Mouse (Mus musculus): ENCODE measurements around the gene Fdps. TPM values are rescaled to one million over a fixed set of nuclear protein-coding genes. Genes with fewer than 3 reads are reported as not detected.

The Fdps gene
- polyA plus RNA-seq, 1 experiment from 2014 or later, result 284 TPM

- Histone ChIP-seq H3K36me3 (no peaks in the 10 kb centered on the region), H3K27me3 (no peaks in the 10 kb centered on the region), H3K4me3 (peak overlapping the region; percentile 30; the same call in 1 of the 2 replicates), H3K9me3 (replicated peaks) (no peaks in the 10 kb centered on the region), H3K9ac (peak overlapping the region; percentile 42; the same call in 1 of the 2 replicates), H3K4me1 (peaks cover 7% of the 10 kb centered on the region), H3K4me2 (replicated peaks) (peak overlapping the region; percentile 61), H3K27ac (no peak overlapping the region)
- WGBS, result 46% methylated on average over 4 of the region's 4 CpGs
- ATAC-seq (ENCODE audit: low FRiP score), result no peak
Measured at GRCm38 (mm10) chr3:89131816-89132215, 30.1 kb upstream of the Fdps start.

- peaks cover 7% of the 10 kb centered on the region for H3K4me1 ChIP-seq
- no peak for ATAC-seq (ENCODE audit: low FRiP score)
- 93% methylated on average over 3 of the region's 3 CpGs for WGBS
- no peak overlapping the region for H3K4me2 ChIP-seq (replicated peaks)
- no peaks in the 10 kb centered on the region for H3K36me3 ChIP-seq
- H3K4me3 ChIP-seq, result no peak overlapping the region
- no peaks in the 10 kb centered on the region for H3K9me3 ChIP-seq (replicated peaks)
- no peak overlapping the region for H3K9ac ChIP-seq
- no peak overlapping the region for H3K27ac ChIP-seq
- no peaks in the 10 kb centered on the region for H3K27me3 ChIP-seq
Measured at GRCm38 (mm10) chr3:89129908-89130307, 28.1 kb upstream of the Fdps start.

- H3K9me3 ChIP-seq (replicated peaks), result no peaks in the 10 kb centered on the region
- no peak for ATAC-seq (ENCODE audit: low FRiP score)
- H3K9ac ChIP-seq, result no peak overlapping the region
- H3K4me2 ChIP-seq (replicated peaks), result no peak overlapping the region
- no peaks in the 10 kb centered on the region for H3K36me3 ChIP-seq
- H3K4me3 ChIP-seq, result no peak overlapping the region
- WGBS, result 85% methylated on average over 3 of the region's 3 CpGs
- no peaks in the 10 kb centered on the region for H3K27me3 ChIP-seq
- H3K4me1 ChIP-seq, result no peaks in the 10 kb centered on the region
- H3K27ac ChIP-seq, result no peak overlapping the region
Measured at GRCm38 (mm10) chr3:89125981-89126380, 24.2 kb upstream of the Fdps start.

GRCm38 (mm10) chr3:89124241-89124640 lies 22.5 kb upstream of the Fdps start:
- Histone ChIP-seq H3K4me2 (replicated peaks) (no peak overlapping the region), H3K36me3 (no peaks in the 10 kb centered on the region), H3K4me3 (no peak overlapping the region), H3K9ac (no peak overlapping the region), H3K27ac (no peak overlapping the region), H3K9me3 (replicated peaks) (no peaks in the 10 kb centered on the region), H3K4me1 (no peaks in the 10 kb centered on the region), H3K27me3 (no peaks in the 10 kb centered on the region)
- ATAC-seq (ENCODE audit: low FRiP score), result no peak
- 87% methylated on average over 3 of the region's 3 CpGs for WGBS

GRCm38 (mm10) chr3:89123313-89123712 lies 21.6 kb upstream of the Fdps start:
- H3K9me3 ChIP-seq (replicated peaks), result no peaks in the 10 kb centered on the region
- WGBS, result 72% methylated on average over 2 of the region's 2 CpGs
- no peak for ATAC-seq (ENCODE audit: low FRiP score)
- H3K4me1 ChIP-seq, result no peaks in the 10 kb centered on the region
- H3K4me2 ChIP-seq (replicated peaks), result no peak overlapping the region
- H3K27ac ChIP-seq, result no peak overlapping the region
- no peak overlapping the region for H3K9ac ChIP-seq
- H3K36me3 ChIP-seq, result no peaks in the 10 kb centered on the region
- no peak overlapping the region for H3K4me3 ChIP-seq
- H3K27me3 ChIP-seq, result no peaks in the 10 kb centered on the region

GRCm38 (mm10) chr3:89115522-89115921 lies 13.8 kb upstream of the Fdps start:
- WGBS, result 0% methylated on average over 2 of the region's 2 CpGs
- Histone ChIP-seq H3K4me3 (no peak overlapping the region), H3K4me2 (replicated peaks) (no peak overlapping the region), H3K36me3 (no peaks in the 10 kb centered on the region), H3K9ac (no peak overlapping the region), H3K9me3 (replicated peaks) (no peaks in the 10 kb centered on the region), H3K4me1 (no peaks in the 10 kb centered on the region), H3K27ac (no peak overlapping the region), H3K27me3 (no peaks in the 10 kb centered on the region)
- no peak for ATAC-seq (ENCODE audit: low FRiP score)

- no peaks in the 10 kb centered on the region for H3K36me3 ChIP-seq
- 94% methylated on average over 4 of the region's 4 CpGs for WGBS
- H3K4me3 ChIP-seq, result no peak overlapping the region
- no peak for ATAC-seq (ENCODE audit: low FRiP score)
- no peak overlapping the region for H3K27ac ChIP-seq
- H3K9me3 ChIP-seq (replicated peaks), result no peaks in the 10 kb centered on the region
- H3K27me3 ChIP-seq, result no peaks in the 10 kb centered on the region
- no peaks in the 10 kb centered on the region for H3K4me1 ChIP-seq
- H3K4me2 ChIP-seq (replicated peaks), result no peak overlapping the region
- no peak overlapping the region for H3K9ac ChIP-seq
Measured at GRCm38 (mm10) chr3:89113058-89113457, 11.3 kb upstream of the Fdps start.

- Histone ChIP-seq H3K9me3 (replicated peaks) (no peaks in the 10 kb centered on the region), H3K4me2 (replicated peaks) (no peak overlapping the region), H3K36me3 (no peaks in the 10 kb centered on the region), H3K27me3 (no peaks in the 10 kb centered on the region), H3K4me3 (no peak overlapping the region), H3K9ac (no peak overlapping the region), H3K4me1 (no peaks in the 10 kb centered on the region), H3K27ac (no peak overlapping the region)
- WGBS, result 72% methylated on average over 1 of the region's 1 CpGs
- ATAC-seq (ENCODE audit: low FRiP score), result no peak
Measured at GRCm38 (mm10) chr3:89108146-89108545, 6.4 kb upstream of the Fdps start.

GRCm38 (mm10) chr3:89107545-89107944 lies 5.8 kb upstream of the Fdps start:
- Histone ChIP-seq H3K9me3 (replicated peaks) (no peaks in the 10 kb centered on the region), H3K4me3 (no peak overlapping the region), H3K4me2 (replicated peaks) (no peak overlapping the region), H3K4me1 (no peaks in the 10 kb centered on the region), H3K27ac (no peak overlapping the region), H3K9ac (no peak overlapping the region), H3K36me3 (no peaks in the 10 kb centered on the region), H3K27me3 (no peaks in the 10 kb centered on the region)
- WGBS, result 72% methylated on average over 3 of the region's 3 CpGs
- no peak for ATAC-seq (ENCODE audit: low FRiP score)

- H3K4me1 ChIP-seq, result no peaks in the 10 kb centered on the region
- no peak overlapping the region for H3K9ac ChIP-seq
- H3K4me2 ChIP-seq (replicated peaks), result no peak overlapping the region
- H3K36me3 ChIP-seq, result no peaks in the 10 kb centered on the region
- H3K9me3 ChIP-seq (replicated peaks), result no peaks in the 10 kb centered on the region
- no peak overlapping the region for H3K4me3 ChIP-seq
- ATAC-seq (ENCODE audit: low FRiP score), result no peak
- H3K27ac ChIP-seq, result no peak overlapping the region
- no peaks in the 10 kb centered on the region for H3K27me3 ChIP-seq
Measured at GRCm38 (mm10) chr3:89106881-89107280, 5.1 kb upstream of the Fdps start.

GRCm38 (mm10) chr3:89103291-89103595 lies 1.5 kb upstream of the Fdps start:
- no peak overlapping the region for H3K27ac ChIP-seq

GRCm38 (mm10) chr3:89102495-89103290 lies 934 bp upstream of the Fdps start:
- peaks cover 26% of the 10 kb centered on the region for H3K4me1 ChIP-seq
- H3K4me2 ChIP-seq (replicated peaks), result peak overlapping the region; percentile 53
- ATAC-seq (ENCODE audit: low FRiP score), result no peak
- peaks cover 16% of the 10 kb centered on the region for H3K36me3 ChIP-seq
- H3K9me3 ChIP-seq (replicated peaks), result no peaks in the 10 kb centered on the region
- H3K27me3 ChIP-seq, result no peaks in the 10 kb centered on the region
- H3K4me3 ChIP-seq, result peak overlapping the region; percentile 74
- 66% methylated on average over 12 of the region's 12 CpGs for WGBS
- H3K27ac ChIP-seq, result peak overlapping the region; percentile 74
- H3K9ac ChIP-seq, result no peak overlapping the region

More at GRCm38 (mm10) chr3:89103291-89103595, 1.5 kb upstream of the Fdps start:
- Histone ChIP-seq H3K9me3 (replicated peaks) (no peaks in the 10 kb centered on the region), H3K36me3 (peaks cover 11% of the 10 kb centered on the region), H3K4me3 (no peak overlapping the region), H3K4me1 (peaks cover 24% of the 10 kb centered on the region), H3K9ac (no peak overlapping the region), H3K27me3 (no peaks in the 10 kb centered on the region), H3K4me2 (replicated peaks) (no peak overlapping the region)
- 74% methylated on average over 4 of the region's 4 CpGs for WGBS
- ATAC-seq (ENCODE audit: low FRiP score), result no peak

- H3K4me3 ChIP-seq, result peak overlapping the region; percentile 74
- H3K9me3 ChIP-seq (replicated peaks), result no peaks in the 10 kb centered on the region
- ATAC-seq (ENCODE audit: low FRiP score), result peak; percentile 55
- H3K36me3 ChIP-seq, result peaks cover 27% of the 10 kb centered on the region
- H3K4me2 ChIP-seq (replicated peaks), result peak overlapping the region; percentile 79
- no peaks in the 10 kb centered on the region for H3K27me3 ChIP-seq
- WGBS, result under 1% methylated on average over 19 of the region's 19 CpGs
- peak overlapping the region; percentile 69 for H3K9ac ChIP-seq
- H3K4me1 ChIP-seq, result peaks cover 26% of the 10 kb centered on the region
- H3K27ac ChIP-seq, result peak overlapping the region; percentile 79
Measured at GRCm38 (mm10) chr3:89101459-89101811, 324 bp downstream of the Fdps start.

Data from hindbrain, embryonic 12.5 days (tissue).